Mouse (Mus musculus) heart, embryonic 12.5 days (tissue): ENCODE data around the gene Mthfd2l. TPM values are rescaled to one million over a fixed set of nuclear protein-coding genes. Genes with fewer than 3 reads are reported as not detected.

ENCODE experiments used
- ATAC-seq: fragments of 200-750 bp; cut with Nextera tagmentation; 2 replicates; pipeline ENCODE4 v1.8.0; 2017; ENCODE audit warnings: moderate TSS enrichment, moderate library complexity; ENCODE audit not compliant: insufficient number of reproducible peaks, low FRiP score
- H3K27ac ChIP-seq: fragments of 300-500 bp; sonication (generic); 2 replicates; pipeline ENCODE4 v1.5.1; 2016; ENCODE audit warnings: mild to moderate bottlenecking, moderate library complexity; ENCODE audit not compliant: poor library complexity, severe bottlenecking
- H3K27me3 ChIP-seq: fragments of 300-500 bp; sonication (generic); replicated peaks from 2 replicates; pipeline ENCODE4 v1.6.1; 2016; ENCODE audit warnings: mild to moderate bottlenecking, moderate library complexity
- H3K36me3 ChIP-seq: fragments of 300-500 bp; sonication (generic); 2 replicates; pipeline ENCODE4 v1.6.1; 2016; ENCODE audit warnings: mild to moderate bottlenecking, moderate library complexity
- H3K4me1 ChIP-seq: fragments of 300-500 bp; sonication (generic); replicated peaks from 2 replicates; pipeline ENCODE4 v1.6.1; 2016; ENCODE audit warnings: mild to moderate bottlenecking
- H3K4me2 ChIP-seq: fragments of 300-500 bp; sonication (generic); 2 replicates; pipeline ENCODE4 v1.6.1; 2016; ENCODE audit warnings: mild to moderate bottlenecking, moderate library complexity
- H3K4me3 ChIP-seq: fragments of 300-500 bp; sonication (generic); 2 replicates; pipeline ENCODE4 v1.5.1; 2016; ENCODE audit warnings: mild to moderate bottlenecking
- H3K9ac ChIP-seq: fragments of 300-500 bp; sonication (generic); 2 replicates; pipeline ENCODE4 v1.6.1; 2016; ENCODE audit warnings: mild to moderate bottlenecking, moderate library complexity
- H3K9me3 ChIP-seq: fragments of 300-500 bp; sonication (generic); replicated peaks from 2 replicates; pipeline ENCODE4 v1.6.1; 2016; ENCODE audit warnings: mild to moderate bottlenecking, moderate library complexity
- WGBS: fragments of 180-500 bp; shearing (Covaris S2); methylation state at CpG from one replicate; pipeline ENCODE4 v1.1.7; 2016; 5-methylcytosine and 5-hydroxymethylcytosine counted together
- polyA plus RNA-seq: library from polyadenylated mRNA; unstranded; fragments of >200 nt; fragmentation: Nextera tagmentation; extraction: Ambion mirVana; gene quantifications from 2 replicates; pipeline ENCODE4 v1.2.1, GENCODE M21; 2016

Mthfd2l gene
- 35.1 and 38.0 TPM in 2 replicates for polyA plus RNA-seq

- H3K9me3 ChIP-seq: no peaks in the 10 kb centered on the region
- peak within 1 kb of the TSS; percentile 89 for H3K4me3 ChIP-seq
- WGBS: under 1% methylated on average over 79 of the region's 79 CpGs
- H3K9ac ChIP-seq: peak within 1 kb of the TSS; percentile 99
- ATAC-seq: peak; percentile 98
- peak within 1 kb of the TSS; percentile 70 for H3K4me2 ChIP-seq
- peaks cover 15% of the 10 kb centered on the region for H3K36me3 ChIP-seq
- H3K27ac ChIP-seq: peak within 1 kb of the TSS; percentile 96
- H3K27me3 ChIP-seq: no peaks in the 10 kb centered on the region
- peaks cover 10% of the 10 kb centered on the region for H3K4me1 ChIP-seq
Observed at GRCm38 (mm10) chr5:90930971-90931851, at the start of gene Mthfd2l. Mthfd2l (plus strand) TSS chr5:90931117.

GRCm38 (mm10) chr5:90881682-90882081, 49.2 kb upstream of the Mthfd2l start:
- Histone ChIP-seq H3K4me3 (no peak overlapping the region), H3K4me1 (0 out of 2 replicates have a peak, but pooled peaks cover 9% of the 10 kb centered on the region), H3K9me3 (no peaks in the 10 kb centered on the region), H3K4me2 (no peak overlapping the region), H3K27me3 (no peaks in the 10 kb centered on the region), H3K36me3 (no peaks in the 10 kb centered on the region), H3K9ac (no peak overlapping the region), H3K27ac (no peak overlapping the region)
- no peak for ATAC-seq
- 84% methylated on average over 5 of the region's 5 CpGs for WGBS

GRCm38 (mm10) chr5:90882146-90882545, 48.8 kb upstream of the Mthfd2l start:
- H3K4me2 ChIP-seq: no peak overlapping the region
- no peaks in the 10 kb centered on the region for H3K36me3 ChIP-seq
- ATAC-seq: no peak
- no peak overlapping the region for H3K27ac ChIP-seq
- 85% methylated on average over 5 of the region's 5 CpGs for WGBS
- H3K27me3 ChIP-seq: no peaks in the 10 kb centered on the region
- no peak overlapping the region for H3K9ac ChIP-seq
- 0 out of 2 replicates have a peak, but pooled peaks cover 6% of the 10 kb centered on the region for H3K4me1 ChIP-seq
- H3K9me3 ChIP-seq: no peaks in the 10 kb centered on the region
- no peak overlapping the region for H3K4me3 ChIP-seq

GRCm38 (mm10) chr5:90884628-90885242, 46.2 kb upstream of the Mthfd2l start:
- Histone ChIP-seq H3K9me3 (no peaks in the 10 kb centered on the region), H3K4me1 (0 out of 2 replicates have a peak, but pooled peaks cover 6% of the 10 kb centered on the region), H3K4me2 (no peak overlapping the region), H3K4me3 (no peak overlapping the region), H3K36me3 (no peaks in the 10 kb centered on the region), H3K9ac (no peak overlapping the region), H3K27ac (no peak overlapping the region), H3K27me3 (peaks cover 1% of the 10 kb centered on the region; the same call in 1 of the 2 replicates)
- peak; percentile 73 for ATAC-seq
- WGBS: 31% methylated on average over 2 of the region's 2 CpGs

GRCm38 (mm10) chr5:90888661-90889060, 42.3 kb upstream of the Mthfd2l start:
- Histone ChIP-seq H3K36me3 (no peaks in the 10 kb centered on the region), H3K4me1 (0 out of 2 replicates have a peak, but pooled peaks cover 9% of the 10 kb centered on the region), H3K9me3 (no peaks in the 10 kb centered on the region), H3K27me3 (peaks cover 4% of the 10 kb centered on the region; the same call in 1 of the 2 replicates), H3K4me2 (no peak overlapping the region), H3K4me3 (no peak overlapping the region), H3K9ac (no peak overlapping the region), H3K27ac (no peak overlapping the region)
- WGBS: 73% methylated on average over 5 of the region's 5 CpGs
- ATAC-seq: no peak

- 11% methylated on average over 30 of the region's 30 CpGs for WGBS
- H3K4me2 ChIP-seq: peak within 1 kb of the TSS; percentile 81
- peaks cover 7% of the 10 kb centered on the region; the same call in 1 of the 2 replicates for H3K27me3 ChIP-seq
- H3K4me1 ChIP-seq: 0 out of 2 replicates have a peak, but pooled peaks cover 3% of the 10 kb centered on the region
- peak within 1 kb of the TSS; percentile 38 for H3K9ac ChIP-seq
- peak; percentile 65 for ATAC-seq
- H3K27ac ChIP-seq: no peak within 1 kb of the TSS
- no peaks in the 10 kb centered on the region for H3K9me3 ChIP-seq
- peak within 1 kb of the TSS; percentile 48 for H3K4me3 ChIP-seq
- no peaks in the 10 kb centered on the region for H3K36me3 ChIP-seq
Observed at GRCm38 (mm10) chr5:90890519-90891463, 40.1 kb upstream of the Mthfd2l start, which contains the start of gene Cxcl1. Cxcl1 (plus strand) TSS chr5:90891241.

GRCm38 (mm10) chr5:90891464-90891813, 39.5 kb upstream of the Mthfd2l start:
- peak; percentile 47; the same call in 1 of the 2 replicates for ATAC-seq
- H3K4me3 ChIP-seq: peak overlapping the region; percentile 48
- H3K27ac ChIP-seq: no peak overlapping the region
- H3K4me2 ChIP-seq: peak overlapping the region; percentile 81
- peaks cover 7% of the 10 kb centered on the region; the same call in 1 of the 2 replicates for H3K27me3 ChIP-seq
- WGBS: 24% methylated on average over 10 of the region's 10 CpGs
- H3K9ac ChIP-seq: peak overlapping the region; percentile 38
- H3K4me1 ChIP-seq: 0 out of 2 replicates have a peak, but pooled peaks cover 3% of the 10 kb centered on the region
- H3K9me3 ChIP-seq: no peaks in the 10 kb centered on the region
- H3K36me3 ChIP-seq: no peaks in the 10 kb centered on the region

GRCm38 (mm10) chr5:90894231-90894630, 36.7 kb upstream of the Mthfd2l start:
- ATAC-seq: no peak

GRCm38 (mm10) chr5:90897429-90897828, 33.5 kb upstream of the Mthfd2l start:
- 62% methylated on average over 3 of the region's 3 CpGs for WGBS
- Histone ChIP-seq H3K27me3 (peaks cover 4% of the 10 kb centered on the region; the same call in 1 of the 2 replicates), H3K27ac (no peak overlapping the region)

More at GRCm38 (mm10) chr5:90894231-90894630, 36.7 kb upstream of the Mthfd2l start:
- Histone ChIP-seq H3K36me3 (no peaks in the 10 kb centered on the region), H3K4me3 (no peak overlapping the region), H3K27ac (no peak overlapping the region), H3K27me3 (peaks cover 7% of the 10 kb centered on the region; the same call in 1 of the 2 replicates), H3K4me1 (peaks cover 3% of the 10 kb centered on the region; the same call in 1 of the 2 replicates), H3K9me3 (no peaks in the 10 kb centered on the region), H3K9ac (no peak overlapping the region), H3K4me2 (no peak overlapping the region)
- WGBS: 57% methylated on average over 8 of the region's 8 CpGs

GRCm38 (mm10) chr5:90899308-90899707, 31.6 kb upstream of the Mthfd2l start:
- Histone ChIP-seq H3K4me2 (no peak overlapping the region), H3K27me3 (peaks cover 15% of the 10 kb centered on the region), H3K4me1 (peaks cover 8% of the 10 kb centered on the region), H3K9ac (no peak overlapping the region), H3K9me3 (no peaks in the 10 kb centered on the region), H3K4me3 (no peak overlapping the region), H3K36me3 (no peaks in the 10 kb centered on the region), H3K27ac (no peak overlapping the region)
- WGBS: 70% methylated on average over 5 of the region's 5 CpGs
- no peak for ATAC-seq

More at GRCm38 (mm10) chr5:90897429-90897828, 33.5 kb upstream of the Mthfd2l start:
- Histone ChIP-seq H3K4me3 (no peak overlapping the region), H3K9ac (no peak overlapping the region), H3K36me3 (no peaks in the 10 kb centered on the region), H3K9me3 (no peaks in the 10 kb centered on the region), H3K4me2 (no peak overlapping the region), H3K4me1 (no peaks in the 10 kb centered on the region; the same call in 1 of the 2 replicates)
- no peak for ATAC-seq
